Mouse (Mus musculus) ovary, postnatal 36 days (tissue): ENCODE measurements around the gene Cox20.

Experiments
- DNase-seq: peaks from one replicate; pipeline ENCODE4 v3.0.0; 2022; ENCODE audit warnings: low spot score, mixed read lengths

The Cox20 gene

GRCm38 (mm10) chr1:178357776-178358710, 39.1 kb downstream of the Cox20 start:
- DNase-seq, result no peak

GRCm38 (mm10) chr1:178360264-178360663, 41.3 kb downstream of the Cox20 start:
- no peak for DNase-seq

DNA sequence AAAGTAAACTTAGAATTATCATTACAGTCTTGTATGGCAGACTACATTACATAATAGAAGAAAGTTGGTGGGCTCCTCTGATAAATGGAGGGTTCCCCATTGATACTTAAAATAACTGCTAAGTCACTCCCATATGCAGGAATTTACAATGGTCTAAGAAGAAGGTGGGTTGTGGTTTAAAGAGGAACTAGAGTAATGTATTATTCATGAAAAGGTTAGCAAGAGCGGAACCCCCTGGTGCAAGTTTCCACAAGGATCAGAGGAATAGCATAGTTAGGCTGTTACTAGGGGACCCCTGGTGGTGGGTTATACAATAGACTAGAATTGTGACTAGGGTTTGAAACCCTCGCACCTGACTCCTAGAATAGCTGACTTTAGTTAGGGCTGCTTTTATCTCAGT, 41.8 kb downstream of the Cox20 start:
- DNase-seq, result no peak

DNA sequence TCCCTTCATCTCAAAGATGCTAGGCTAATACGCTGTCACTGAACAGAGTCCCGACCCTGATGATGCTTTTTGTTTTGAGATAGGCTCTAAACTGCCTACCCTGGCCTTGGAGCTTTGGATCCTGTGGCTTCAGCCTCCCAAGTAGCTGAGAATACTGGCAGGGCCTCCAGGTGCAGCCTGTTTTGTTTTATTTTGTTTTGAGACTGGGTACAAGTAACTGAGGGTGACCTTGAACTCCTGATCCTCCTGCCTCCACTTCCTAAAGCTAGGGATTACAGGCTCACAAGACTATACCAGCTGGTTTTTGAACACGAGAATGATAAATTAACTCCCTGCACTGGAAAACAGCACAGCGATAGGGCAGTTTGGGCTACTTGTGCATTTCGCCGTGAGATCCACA, 46.2 kb downstream of the Cox20 start:
- no peak for DNase-seq

GRCm38 (mm10) chr1:178368121-178368520, 49.2 kb downstream of the Cox20 start:
- no peak for DNase-seq

DNA sequence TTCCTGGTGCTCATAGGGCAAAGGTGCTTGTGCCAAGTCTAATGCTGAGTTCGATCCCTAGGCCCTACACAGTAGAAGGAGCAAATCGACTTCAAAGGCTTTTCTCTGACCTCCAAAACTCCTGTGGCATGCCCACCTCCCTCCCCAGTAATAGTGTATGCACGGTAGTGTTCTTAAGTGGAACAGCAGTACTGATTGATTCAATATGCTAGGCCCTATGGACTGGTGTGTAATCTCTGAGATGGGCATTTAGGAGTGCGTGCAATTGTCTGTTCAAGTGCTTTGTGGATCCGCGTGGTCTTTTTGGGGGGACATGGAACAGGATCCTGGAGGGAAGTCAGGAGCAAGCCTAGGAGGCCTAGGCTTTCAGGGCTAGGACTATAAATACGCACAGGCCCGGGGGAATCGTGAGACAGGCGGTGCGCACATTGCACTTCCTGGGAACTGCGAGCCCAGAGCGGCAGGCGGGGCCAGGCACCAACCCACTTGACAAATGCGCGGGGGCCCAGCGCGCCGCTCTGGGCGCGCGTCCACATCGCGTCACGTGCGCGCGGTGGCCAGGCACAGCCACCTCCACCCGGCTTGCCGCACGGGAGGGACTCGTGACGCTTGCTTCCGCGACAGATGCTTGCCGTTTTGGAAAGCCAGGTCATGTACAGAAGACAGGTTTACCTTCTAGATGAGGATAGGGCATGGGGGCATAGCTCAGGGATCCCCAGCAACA, 49.8 kb downstream of the Cox20 start:
- peak; percentile 88 for DNase-seq

GRCm38 (mm10) chr1:178369272-178369651, 50.3 kb downstream of the Cox20 start:
- peak; percentile 21 for DNase-seq
